Mouse (Mus musculus): Measurements from ENCODE around the gene Nr2c2. TPM values are rescaled to one million over a fixed set of nuclear protein-coding genes. Genes with fewer than 3 reads are reported as not detected.

Gene Nr2c2
- total and polyA plus RNA-seq, 2 experiments from 2014 or later: 33.5 to 64.5 TPM

- no peaks in the 10 kb centered on the region for H3K36me3 ChIP-seq (ENCODE audit: insufficient read depth, low read length)
- H3K9ac ChIP-seq (replicated peaks; ENCODE audit: low read length, poor library complexity, severe bottlenecking): no peak overlapping the region
- no peaks in the 10 kb centered on the region for H3K27me3 ChIP-seq (ENCODE audit: insufficient read depth, low read length)
- H3K9me3 ChIP-seq (ENCODE audit: low read length): no peaks in the 10 kb centered on the region
- TF ChIP-seq CTCF (IDR thresholded peaks at IDR 0.05): no peak
- no peak for ATAC-seq (ENCODE audit: low FRiP score)
- no peaks in the 10 kb centered on the region for H3K4me1 ChIP-seq (ENCODE audit: insufficient read depth, low read length)
- H3K4me2 ChIP-seq (ENCODE audit: low read depth, low read length, poor library complexity, severe bottlenecking): no peak overlapping the region
- DNase-seq (ENCODE audit: low spot score): no peak
- 69% methylated on average over 10 of the region's 10 CpGs for WGBS
- no peak overlapping the region for H3K27ac ChIP-seq (ENCODE audit: low read depth, low read length)
- no peak overlapping the region for H3K4me3 ChIP-seq (ENCODE audit: low read depth, low read length)
Observed at GRCm38 (mm10) chr6:92064101-92064500, 27.1 kb upstream of the Nr2c2 start.

DNA sequence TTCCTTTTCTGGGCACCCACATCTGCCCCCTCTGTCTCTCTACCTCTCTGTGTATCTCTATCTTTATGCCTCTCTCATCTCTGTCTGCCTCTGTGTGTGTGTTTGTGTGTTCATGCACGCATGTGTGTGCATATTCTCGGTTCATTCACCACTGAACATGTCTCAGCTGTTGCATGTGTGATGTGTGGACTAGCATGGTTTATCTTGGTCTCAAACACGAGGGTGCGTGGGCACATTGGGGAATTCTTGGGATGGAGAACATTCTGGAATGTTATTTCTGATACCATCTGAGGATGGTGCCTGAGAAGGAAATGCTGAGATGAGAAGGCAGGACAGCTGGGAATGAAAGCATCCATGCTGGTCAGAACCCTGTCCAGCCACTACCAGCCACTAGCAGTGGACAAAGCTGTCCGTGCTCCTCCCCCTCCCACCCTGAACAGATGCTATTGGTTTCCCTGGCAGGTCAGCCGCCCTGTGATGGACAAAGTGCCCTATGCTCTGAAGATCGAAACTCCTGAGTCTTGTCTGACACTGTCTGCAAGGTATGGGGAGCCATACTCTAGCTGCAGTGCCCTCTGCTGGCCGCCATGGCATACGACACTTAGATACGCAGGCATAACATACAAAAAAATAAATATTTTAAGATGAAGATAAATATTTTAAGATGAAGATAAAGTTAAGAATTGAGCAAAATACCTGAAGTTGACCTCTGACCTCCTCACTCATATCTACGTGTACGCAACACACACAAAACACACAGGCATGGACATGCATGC lies 25.3 kb upstream of the Nr2c2 start:
- H3K4me1 ChIP-seq (ENCODE audit: insufficient read depth, low read length): no peaks in the 10 kb centered on the region
- no peak overlapping the region for H3K27ac ChIP-seq (ENCODE audit: low read depth, low read length)
- H3K9ac ChIP-seq (replicated peaks; ENCODE audit: low read length, poor library complexity, severe bottlenecking): no peak overlapping the region
- no peak overlapping the region for H3K4me3 ChIP-seq (ENCODE audit: low read depth, low read length)
- DNase-seq (ENCODE audit: low spot score) (peak; percentile 71), ATAC-seq (ENCODE audit: low FRiP score) (no peak)
- no peaks in the 10 kb centered on the region for H3K27me3 ChIP-seq (ENCODE audit: insufficient read depth, low read length)
- no peaks in the 10 kb centered on the region for H3K9me3 ChIP-seq (ENCODE audit: low read length)
- TF ChIP-seq CTCF (IDR thresholded peaks at IDR 0.05): peak; percentile 88
- 56% methylated on average over 12 of the region's 12 CpGs for WGBS
- no peaks in the 10 kb centered on the region for H3K36me3 ChIP-seq (ENCODE audit: insufficient read depth, low read length)
- H3K4me2 ChIP-seq (ENCODE audit: low read depth, low read length, poor library complexity, severe bottlenecking): no peak overlapping the region

DNA sequence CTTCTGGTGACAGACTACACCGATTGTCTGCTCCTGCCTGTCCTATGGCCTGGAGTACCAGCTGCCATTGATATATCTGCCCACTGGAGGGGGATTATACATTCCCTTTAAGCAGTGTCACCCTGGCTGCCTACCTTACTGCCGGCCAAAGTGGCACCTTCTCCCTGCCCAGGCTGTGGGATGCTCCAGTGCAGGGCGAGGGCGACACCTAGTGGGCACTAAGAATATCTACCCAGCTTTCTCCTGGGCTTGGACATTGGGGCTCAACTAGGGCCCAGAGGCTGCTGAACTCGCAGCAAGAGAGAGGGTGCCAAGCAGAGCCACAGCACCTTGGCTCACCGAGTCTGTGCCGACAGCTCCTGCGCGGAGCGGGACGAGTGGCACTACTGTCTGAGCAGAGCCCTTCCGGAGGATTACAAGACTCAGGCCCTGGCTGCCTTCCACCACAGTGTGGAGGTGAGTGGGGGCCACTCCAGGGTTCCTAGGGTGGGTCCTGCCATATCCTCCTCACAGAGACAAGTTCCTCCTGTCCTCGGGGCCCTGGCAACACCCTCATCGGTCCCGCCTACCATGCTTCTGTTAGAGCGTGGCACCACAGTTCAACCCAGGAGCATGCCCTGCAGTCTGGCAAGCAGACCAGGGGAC lies 23.9 kb upstream of the Nr2c2 start:
- peak; percentile 100 for TF ChIP-seq CTCF (IDR thresholded peaks at IDR 0.05)
- Histone ChIP-seq H3K9me3 (ENCODE audit: low read length) (no peaks in the 10 kb centered on the region), H3K27ac (ENCODE audit: low read depth, low read length) (no peak overlapping the region), H3K27me3 (ENCODE audit: insufficient read depth, low read length) (no peaks in the 10 kb centered on the region), H3K4me2 (ENCODE audit: low read depth, low read length, poor library complexity, severe bottlenecking) (no peak overlapping the region), H3K4me3 (ENCODE audit: low read depth, low read length) (no peak overlapping the region), H3K4me1 (ENCODE audit: insufficient read depth, low read length) (no peaks in the 10 kb centered on the region), H3K9ac (replicated peaks; ENCODE audit: low read length, poor library complexity, severe bottlenecking) (no peak overlapping the region), H3K36me3 (ENCODE audit: insufficient read depth, low read length) (no peaks in the 10 kb centered on the region)
- DNase-seq (ENCODE audit: low spot score): peak; percentile 83
- WGBS: 30% methylated on average over 16 of the region's 16 CpGs
- ATAC-seq (ENCODE audit: low FRiP score): peak; percentile 85

- H3K9me3 ChIP-seq (ENCODE audit: low read length): no peaks in the 10 kb centered on the region
- 0 out of 2 replicates have a peak, but pooled peaks cover 4% of the 10 kb centered on the region for H3K36me3 ChIP-seq (ENCODE audit: insufficient read depth, low read length)
- TF ChIP-seq CTCF (IDR thresholded peaks at IDR 0.05): peak; percentile 49
- no peak overlapping the region for H3K27ac ChIP-seq (ENCODE audit: low read depth, low read length)
- DNase-seq (ENCODE audit: low spot score) (no peak), ATAC-seq (ENCODE audit: low FRiP score) (no peak)
- no peaks in the 10 kb centered on the region for H3K4me1 ChIP-seq (ENCODE audit: insufficient read depth, low read length)
- H3K27me3 ChIP-seq (ENCODE audit: insufficient read depth, low read length): no peaks in the 10 kb centered on the region
- WGBS: 53% methylated on average over 15 of the region's 15 CpGs
- no peak overlapping the region for H3K9ac ChIP-seq (replicated peaks; ENCODE audit: low read length, poor library complexity, severe bottlenecking)
- no peak overlapping the region for H3K4me3 ChIP-seq (ENCODE audit: low read depth, low read length)
- H3K4me2 ChIP-seq (ENCODE audit: low read depth, low read length, poor library complexity, severe bottlenecking): no peak overlapping the region
Observed at GRCm38 (mm10) chr6:92071121-92071839, 19.9 kb upstream of the Nr2c2 start.

DNA sequence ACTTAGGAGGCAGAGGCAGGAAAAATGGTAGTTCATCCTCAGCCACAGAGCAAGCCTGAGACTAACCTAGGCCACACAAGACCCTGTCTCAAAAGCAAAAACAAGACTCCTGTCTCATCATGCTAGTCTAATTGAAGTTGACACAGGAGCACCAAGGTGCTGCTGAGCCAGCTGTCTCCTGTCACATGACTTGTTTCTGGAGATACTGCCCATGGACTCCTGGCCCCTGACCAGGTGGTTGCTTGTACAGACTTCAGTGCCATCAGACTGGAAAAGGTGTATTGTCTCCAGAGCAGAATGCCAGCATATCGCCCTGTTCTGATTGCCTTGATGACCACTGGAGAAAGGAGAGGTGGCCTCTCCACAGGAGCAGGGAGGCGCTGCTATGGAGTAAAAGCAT lies 10.5 kb upstream of the Nr2c2 start:
- H3K4me1 ChIP-seq (ENCODE audit: insufficient read depth, low read length): no peaks in the 10 kb centered on the region
- no peak overlapping the region for H3K4me2 ChIP-seq (ENCODE audit: low read depth, low read length, poor library complexity, severe bottlenecking)
- no peak for TF ChIP-seq CTCF (IDR thresholded peaks at IDR 0.05)
- no peak overlapping the region for H3K27ac ChIP-seq (ENCODE audit: low read depth, low read length)
- H3K27me3 ChIP-seq (ENCODE audit: insufficient read depth, low read length): no peaks in the 10 kb centered on the region
- ATAC-seq (ENCODE audit: low FRiP score) (no peak), DNase-seq (ENCODE audit: low spot score) (peak; percentile 41)
- H3K9me3 ChIP-seq (ENCODE audit: low read length): no peaks in the 10 kb centered on the region
- no peak overlapping the region for H3K4me3 ChIP-seq (ENCODE audit: low read depth, low read length)
- no peak overlapping the region for H3K9ac ChIP-seq (replicated peaks; ENCODE audit: low read length, poor library complexity, severe bottlenecking)
- 97% methylated on average over 2 of the region's 2 CpGs for WGBS
- no peaks in the 10 kb centered on the region for H3K36me3 ChIP-seq (ENCODE audit: insufficient read depth, low read length)

DNA sequence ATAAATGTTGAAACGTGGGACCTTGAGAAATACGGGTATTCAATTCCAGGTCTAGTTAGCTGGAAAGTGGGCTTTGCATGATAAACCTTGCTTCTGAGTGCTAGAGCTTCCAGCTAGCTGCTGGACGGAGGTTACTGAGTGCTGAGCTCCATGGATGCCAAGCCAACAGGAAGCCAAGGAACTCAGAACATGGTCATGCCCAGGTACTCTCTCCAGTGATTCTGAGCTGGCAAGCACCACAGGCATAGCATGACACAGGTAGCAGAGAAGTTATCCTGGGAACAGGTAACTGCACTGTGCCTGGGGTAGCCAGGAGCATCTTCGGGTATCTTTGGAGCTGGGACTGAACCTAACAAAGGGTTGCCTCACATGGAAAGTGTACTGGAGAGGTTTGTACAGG lies 8.4 kb upstream of the Nr2c2 start:
- no peak overlapping the region for H3K27ac ChIP-seq (ENCODE audit: low read depth, low read length)
- H3K4me3 ChIP-seq (ENCODE audit: low read depth, low read length): no peak overlapping the region
- no peaks in the 10 kb centered on the region for H3K36me3 ChIP-seq (ENCODE audit: insufficient read depth, low read length)
- H3K9me3 ChIP-seq (ENCODE audit: low read length): no peaks in the 10 kb centered on the region
- TF ChIP-seq CTCF (IDR thresholded peaks at IDR 0.05): no peak
- H3K9ac ChIP-seq (replicated peaks; ENCODE audit: low read length, poor library complexity, severe bottlenecking): no peak overlapping the region
- no peaks in the 10 kb centered on the region for H3K27me3 ChIP-seq (ENCODE audit: insufficient read depth, low read length)
- WGBS: 85% methylated on average over 4 of the region's 4 CpGs
- DNase-seq (ENCODE audit: low spot score): no peak
- no peaks in the 10 kb centered on the region for H3K4me1 ChIP-seq (ENCODE audit: insufficient read depth, low read length)
- no peak overlapping the region for H3K4me2 ChIP-seq (ENCODE audit: low read depth, low read length, poor library complexity, severe bottlenecking)
- no peak for ATAC-seq (ENCODE audit: low FRiP score)

Data from midbrain, postnatal 0 days (tissue).